Mouse (Mus musculus) lung, postnatal 0 days (tissue): Measurements from ENCODE around the gene Smpd3. TPM values are rescaled to one million over a fixed set of nuclear protein-coding genes. Genes with fewer than 3 reads are reported as not detected.

ENCODE experiments used
- ATAC-seq: fragments of 200-750 bp; cut with Nextera tagmentation; 2 replicates; pipeline ENCODE4 v1.8.0; 2017; ENCODE audit warnings: moderate library complexity
- DNase-seq: peaks from one replicate; pipeline ENCODE4 v3.0.0-alpha.2; 2016; ENCODE audit warnings: low spot score
- H3K27ac ChIP-seq: fragments of 300-500 bp; sonication (generic); 2 replicates; pipeline ENCODE4 v1.5.1; 2014; ENCODE audit warnings: antibody characterized with exemption, mild to moderate bottlenecking, low read length, mixed read lengths
- H3K27me3 ChIP-seq: fragments of 300-500 bp; sonication (generic); replicated peaks from 2 replicates; pipeline ENCODE4 v1.6.1; 2014; ENCODE audit warnings: low read length, mixed read lengths; ENCODE audit not compliant: insufficient read depth
- H3K36me3 ChIP-seq: fragments of 300-500 bp; sonication (generic); 2 replicates; pipeline ENCODE4 v1.6.1; 2014; ENCODE audit warnings: low read length, mixed read lengths; ENCODE audit not compliant: insufficient read depth
- H3K4me1 ChIP-seq: fragments of 300-500 bp; sonication (generic); 2 replicates; pipeline ENCODE4 v1.6.1; 2014; ENCODE audit warnings: antibody characterized with exemption, low read depth, low read length, mixed read lengths; ENCODE audit not compliant: insufficient read depth
- H3K4me2 ChIP-seq: fragments of 300-500 bp; sonication (generic); replicated peaks from 2 replicates; pipeline ENCODE4 v1.6.1; 2014; ENCODE audit warnings: low read depth, mild to moderate bottlenecking, low read length, moderate library complexity, mixed read lengths
- H3K4me3 ChIP-seq: fragments of 300-500 bp; sonication (generic); 2 replicates; pipeline ENCODE4 v1.5.1; 2014; ENCODE audit warnings: low read depth, low read length
- H3K9ac ChIP-seq: fragments of 300-500 bp; sonication (generic); replicated peaks from 2 replicates; pipeline ENCODE4 v1.6.1; 2014; ENCODE audit warnings: low read depth, mild to moderate bottlenecking
- H3K9me3 ChIP-seq: fragments of 300-500 bp; sonication (generic); 2 replicates; pipeline ENCODE4 v1.6.1; 2016; ENCODE audit warnings: low read length, mixed read lengths
- CTCF ChIP-seq: IDR thresholded peaks from 2 replicates; pipeline ENCODE4 v1.5.1; 2016; ENCODE audit warnings: antibody characterized with exemption, mild to moderate bottlenecking
- EP300 ChIP-seq: IDR thresholded peaks from 2 replicates; pipeline ENCODE4 v1.6.1; 2016; ENCODE audit warnings: antibody characterized with exemption, mild to moderate bottlenecking, control low read depth
- WGBS: fragments of 180-500 bp; shearing (Covaris S2); extraction: QIAGEN DNeasy Blood & Tissue Kit; methylation state at CpG from one replicate; pipeline ENCODE4 v1.1.7; 2014; 5-methylcytosine and 5-hydroxymethylcytosine counted together
- polyA plus RNA-seq: library from polyadenylated mRNA; unstranded; fragments of >200 nt; fragmentation: Nextera tagmentation; extraction: Ambion mirVana; gene quantifications from 2 replicates; pipeline ENCODE4 v1.2.1, GENCODE M21; 2015

Gene Smpd3
- polyA plus RNA-seq, 1 experiment from 2014 or later: 1.7 TPM

DNA sequence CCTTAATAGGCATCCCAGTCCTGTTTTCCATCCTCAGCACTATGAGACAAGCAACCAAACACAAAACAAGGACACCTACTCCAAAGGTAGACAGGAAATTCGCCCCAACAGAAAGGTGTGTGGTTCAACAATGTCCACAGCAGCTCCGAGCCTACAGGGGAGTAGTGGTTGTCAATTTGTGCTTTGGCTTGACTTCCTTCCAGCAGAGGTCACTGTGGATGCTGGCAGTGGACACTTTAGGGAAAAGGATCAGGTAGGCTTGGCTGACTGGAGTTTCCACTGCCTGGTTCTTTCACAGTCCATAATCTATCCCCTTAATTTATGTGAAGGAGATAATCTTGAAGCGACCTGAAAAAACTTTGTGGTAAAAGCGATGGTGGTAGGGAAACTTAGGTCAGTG lies 2.6 kb downstream of the Smpd3 start:
- no peak overlapping the region for H3K27ac ChIP-seq
- no peak overlapping the region for H3K4me3 ChIP-seq
- no peaks in the 10 kb centered on the region for H3K36me3 ChIP-seq
- no peaks in the 10 kb centered on the region for H3K9me3 ChIP-seq
- no peaks in the 10 kb centered on the region for H3K4me1 ChIP-seq
- TF ChIP-seq CTCF: peak; percentile 55
- TF ChIP-seq EP300: no peak
- WGBS: 54% methylated on average over 4 of the region's 4 CpGs
- H3K4me2 ChIP-seq: no peak overlapping the region
- ATAC-seq (no peak), DNase-seq (no peak)
- H3K9ac ChIP-seq: no peak overlapping the region
- peaks cover 26% of the 10 kb centered on the region for H3K27me3 ChIP-seq

- no peak overlapping the region for H3K27ac ChIP-seq
- TF ChIP-seq CTCF: no peak
- TF ChIP-seq EP300: no peak
- H3K27me3 ChIP-seq: peaks cover 26% of the 10 kb centered on the region
- WGBS: 31% methylated on average over 8 of the region's 8 CpGs
- ATAC-seq (no peak), DNase-seq (peak; percentile 6)
- no peaks in the 10 kb centered on the region for H3K9me3 ChIP-seq
- H3K4me3 ChIP-seq: no peak overlapping the region
- no peaks in the 10 kb centered on the region for H3K4me1 ChIP-seq
- H3K36me3 ChIP-seq: no peaks in the 10 kb centered on the region
- no peak overlapping the region for H3K9ac ChIP-seq
- no peak overlapping the region for H3K4me2 ChIP-seq
These were observed 4.4 kb downstream of the Smpd3 start for GRCm38 (mm10) chr8:106333346-106333745.

- 73% methylated on average over 4 of the region's 4 CpGs for WGBS
- H3K9me3 ChIP-seq: no peaks in the 10 kb centered on the region
- no peak for ATAC-seq
- peaks cover 26% of the 10 kb centered on the region for H3K27me3 ChIP-seq
- no peaks in the 10 kb centered on the region for H3K36me3 ChIP-seq
- H3K4me3 ChIP-seq: no peak overlapping the region
- H3K4me2 ChIP-seq: no peak overlapping the region
- no peak overlapping the region for H3K9ac ChIP-seq
- no peak for DNase-seq
- H3K4me1 ChIP-seq: no peaks in the 10 kb centered on the region
- no peak overlapping the region for H3K27ac ChIP-seq
- TF ChIP-seq CTCF: no peak
- no peak for TF ChIP-seq EP300
These were observed 5.3 kb downstream of the Smpd3 start for GRCm38 (mm10) chr8:106332498-106332897.

GRCm38 (mm10) chr8:106326624-106327023 lies 11.2 kb downstream of the Smpd3 start:
- Histone ChIP-seq H3K27me3 (no peaks in the 10 kb centered on the region), H3K9ac (no peak overlapping the region)
- 77% methylated on average over 4 of the region's 4 CpGs for WGBS

GRCm38 (mm10) chr8:106321434-106321833 lies 16.4 kb downstream of the Smpd3 start:
- DNase-seq (no peak), ATAC-seq (no peak)
- Histone ChIP-seq H3K4me2 (no peak overlapping the region), H3K9ac (no peak overlapping the region), H3K4me1 (no peaks in the 10 kb centered on the region), H3K36me3 (no peaks in the 10 kb centered on the region), H3K4me3 (no peak overlapping the region), H3K27ac (no peak overlapping the region), H3K9me3 (no peaks in the 10 kb centered on the region), H3K27me3 (no peaks in the 10 kb centered on the region)
- 83% methylated on average over 7 of the region's 7 CpGs for WGBS
- TF ChIP-seq CTCF (no peak), EP300 (no peak)

More at GRCm38 (mm10) chr8:106326624-106327023, 11.2 kb downstream of the Smpd3 start:
- Histone ChIP-seq H3K4me1 (no peaks in the 10 kb centered on the region), H3K9me3 (no peaks in the 10 kb centered on the region), H3K27ac (no peak overlapping the region), H3K4me3 (no peak overlapping the region), H3K36me3 (no peaks in the 10 kb centered on the region), H3K4me2 (no peak overlapping the region)
- DNase-seq: no peak
- no peak for ATAC-seq
- TF ChIP-seq CTCF: no peak
- no peak for TF ChIP-seq EP300

DNA sequence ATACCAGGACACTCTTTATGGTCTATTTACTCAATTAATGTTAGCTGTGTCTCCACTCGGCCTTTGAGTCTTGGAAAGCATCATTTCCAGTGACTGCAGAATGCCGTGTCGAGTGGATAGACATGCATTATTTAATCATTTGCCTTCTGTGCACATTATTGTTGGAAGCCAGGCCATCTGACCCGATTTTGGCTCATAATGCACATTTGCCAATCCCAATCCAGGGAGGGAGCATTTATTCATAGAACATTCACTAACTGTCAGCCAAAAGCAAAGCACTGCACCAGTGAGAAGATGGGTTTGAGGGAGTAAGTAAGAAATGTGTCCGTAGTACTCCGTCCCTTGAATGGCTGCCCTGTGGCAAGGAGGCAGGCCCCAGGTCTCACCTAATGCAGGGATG lies 17.8 kb downstream of the Smpd3 start:
- H3K9me3 ChIP-seq: no peaks in the 10 kb centered on the region
- H3K4me1 ChIP-seq: no peaks in the 10 kb centered on the region
- TF ChIP-seq EP300: no peak
- TF ChIP-seq CTCF: no peak
- 73% methylated on average over 6 of the region's 6 CpGs for WGBS
- DNase-seq (no peak), ATAC-seq (no peak)
- no peak overlapping the region for H3K4me2 ChIP-seq
- no peaks in the 10 kb centered on the region for H3K27me3 ChIP-seq
- H3K36me3 ChIP-seq: no peaks in the 10 kb centered on the region
- no peak overlapping the region for H3K27ac ChIP-seq
- H3K9ac ChIP-seq: no peak overlapping the region
- no peak overlapping the region for H3K4me3 ChIP-seq

- WGBS: 70% methylated on average over 4 of the region's 4 CpGs
- H3K4me2 ChIP-seq: no peak overlapping the region
- no peaks in the 10 kb centered on the region for H3K4me1 ChIP-seq
- TF ChIP-seq EP300 (no peak), CTCF (no peak)
- H3K27me3 ChIP-seq: no peaks in the 10 kb centered on the region
- ATAC-seq (no peak), DNase-seq (no peak)
- no peak overlapping the region for H3K4me3 ChIP-seq
- H3K9me3 ChIP-seq: no peaks in the 10 kb centered on the region
- no peaks in the 10 kb centered on the region for H3K36me3 ChIP-seq
- no peak overlapping the region for H3K27ac ChIP-seq
- H3K9ac ChIP-seq: no peak overlapping the region
These were observed 20.7 kb downstream of the Smpd3 start for GRCm38 (mm10) chr8:106317091-106317490.
